Mouse (Mus musculus) hindbrain, postnatal 0 days (tissue): Measurements from ENCODE around the gene Vmn2r45. TPM values are rescaled to one million over a fixed set of nuclear protein-coding genes. Genes with fewer than 3 reads are reported as not detected.
"Not testable (repeated sequence)": the region's sequence is repeated elsewhere in the genome, so short reads cannot be mapped to it uniquely, and the experiment has no call there.

Experiments used
- ATAC-seq: fragments of 200-750 bp; cut with Nextera tagmentation; 2 replicates; pipeline ENCODE4 v1.8.0; 2017; ENCODE audit warnings: mild to moderate bottlenecking, moderate TSS enrichment, moderate library complexity
- DNase-seq: peaks from one replicate; pipeline ENCODE4 v3.0.0-alpha.2; 2015; ENCODE audit warnings: low spot score
- H3K27ac ChIP-seq: fragments of 300-500 bp; sonication (generic); 2 replicates; pipeline ENCODE4 v1.5.1; 2014; ENCODE audit warnings: mild to moderate bottlenecking
- H3K27me3 ChIP-seq: fragments of 300-500 bp; sonication (generic); 2 replicates; pipeline ENCODE4 v1.6.1; 2014; ENCODE audit warnings: low read length, mixed read lengths; ENCODE audit not compliant: insufficient read depth
- H3K36me3 ChIP-seq: fragments of 300-500 bp; sonication (generic); 2 replicates; pipeline ENCODE4 v1.6.1; 2014; ENCODE audit warnings: low read length, mixed read lengths; ENCODE audit not compliant: insufficient read depth
- H3K4me1 ChIP-seq: fragments of 300-500 bp; sonication (generic); 2 replicates; pipeline ENCODE4 v1.6.1; 2014; ENCODE audit warnings: antibody characterized with exemption, low read length, mixed read lengths; ENCODE audit not compliant: insufficient read depth
- H3K4me2 ChIP-seq: fragments of 300-500 bp; sonication (generic); 2 replicates; pipeline ENCODE4 v1.6.1; 2014; ENCODE audit warnings: low read depth, mild to moderate bottlenecking, low read length, moderate library complexity, mixed read lengths
- H3K4me3 ChIP-seq: fragments of 300-500 bp; sonication (generic); 2 replicates; pipeline ENCODE4 v1.5.1; 2014; ENCODE audit warnings: low read length
- H3K9ac ChIP-seq: fragments of 300-500 bp; sonication (generic); replicated peaks from 2 replicates; pipeline ENCODE4 v1.6.1; 2014; ENCODE audit warnings: mild to moderate bottlenecking, low read length, moderate library complexity, mixed read lengths
- H3K9me3 ChIP-seq: fragments of 300-500 bp; sonication (generic); 2 replicates; pipeline ENCODE4 v1.6.1; 2016; ENCODE audit warnings: low read length, mixed read lengths
- WGBS: fragments of 180-500 bp; shearing (Covaris S2); extraction: QIAGEN DNeasy Blood & Tissue Kit; methylation state at CpG from one replicate; pipeline ENCODE4 v1.1.7; 2014; 5-methylcytosine and 5-hydroxymethylcytosine counted together
- polyA plus RNA-seq: library from polyadenylated mRNA; unstranded; fragments of >200 nt; fragmentation: Nextera tagmentation; extraction: Ambion mirVana; gene quantifications from 2 replicates; pipeline ENCODE4 v1.2.1, GENCODE M21; 2015
- total RNA-seq: library from RNA; depleted of rRNA; stranded (reverse); fragments of >200 nt; gene quantifications from 2 replicates; pipeline ENCODE4 v1.2.3, GENCODE M21; 2014; rRNA removed

Gene Vmn2r45
- total RNA-seq (not detected in 2 replicates), polyA plus RNA-seq (not detected in 2 replicates)

DNA sequence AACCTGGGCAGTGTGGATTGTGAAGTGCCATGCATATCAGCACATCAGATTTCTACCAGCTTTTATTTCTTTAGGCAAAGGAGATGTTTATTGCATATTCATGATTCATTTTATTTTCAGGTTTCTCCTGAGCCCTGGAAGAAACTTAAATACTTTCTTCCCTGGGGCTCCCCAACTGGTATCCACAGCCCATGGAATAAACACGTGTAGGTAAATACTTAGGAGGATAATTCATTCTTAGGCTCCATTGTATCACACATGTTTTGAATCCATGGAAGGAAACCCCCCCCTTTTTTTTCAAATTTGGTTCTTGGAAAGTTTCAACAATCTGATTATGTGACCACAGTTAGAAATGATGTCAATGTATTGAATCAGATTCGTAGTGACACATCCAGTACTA is at the start of gene Vmn2r45:
Gene Vmn2r45 (minus strand): TSS at position 101 of the 400 bp plus-strand sequence.
- not testable (repeated sequence) for H3K36me3 ChIP-seq, H3K4me3 ChIP-seq, H3K4me2 ChIP-seq, H3K4me1 ChIP-seq, ATAC-seq, H3K27ac ChIP-seq, H3K9me3 ChIP-seq, DNase-seq, H3K9ac ChIP-seq, H3K27me3 ChIP-seq
- 50% methylated on average over 1 of the region's 2 CpGs for WGBS

Other genes starting within 250 kb of the Vmn2r45 start
- gene Vmn2r43, start 228.5 kb downstream of the Vmn2r45 start, total RNA-seq = not detected in 2 replicates
- gene Vmn2r43, start 228.5 kb downstream of the Vmn2r45 start, polyA plus RNA-seq = not detected in 2 replicates
- not detected in 2 replicates for gene Vmn2r44, start 105.7 kb downstream of the Vmn2r45 start, total RNA-seq
- gene Vmn2r44, start 105.7 kb downstream of the Vmn2r45 start, polyA plus RNA-seq = not detected in 2 replicates